Mouse (Mus musculus) kidney, postnatal 36 days (tissue): ENCODE results near the gene Gstt2.
A peak's percentile ranks its signal among the peaks of the same experiment; 100 is the strongest.

Source experiments
- DNase-seq, 2 experiments: peaks; one replicate each; pipeline ENCODE4 v3.0.0; 2021 to 2022; ENCODE audit warnings: mixed read lengths in 2 of 2

The Gstt2 gene

DNA sequence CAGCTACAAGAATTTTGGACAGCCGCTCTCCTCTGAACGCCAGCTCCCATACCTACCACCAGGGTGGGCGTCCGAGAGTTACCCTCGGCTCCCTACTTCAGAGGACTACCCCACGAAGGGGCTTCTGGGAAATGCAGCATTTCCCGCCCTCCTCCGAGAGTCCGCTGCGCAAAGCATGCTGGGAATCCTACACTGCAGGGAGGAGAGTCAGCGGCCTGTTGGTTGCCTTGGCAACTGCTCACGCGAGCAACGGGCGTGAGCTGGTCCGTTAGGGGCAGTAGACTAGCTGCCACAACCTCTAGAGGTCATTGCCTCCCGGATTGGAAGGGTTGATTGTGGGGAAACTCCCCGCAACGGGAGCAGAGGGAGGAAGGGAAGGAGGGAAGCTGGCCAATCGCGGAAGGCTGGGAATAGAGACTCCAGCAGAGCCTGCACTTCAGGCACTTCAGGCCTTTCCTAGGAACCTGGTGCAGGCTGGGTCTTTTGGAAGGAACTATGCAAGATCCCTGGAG, at the start of gene Gstt2:
Gene Gstt2, minus strand, starts transcription at position 177 of the 512 bp plus-strand sequence.
- DNase-seq: peak; percentile 98

DNA sequence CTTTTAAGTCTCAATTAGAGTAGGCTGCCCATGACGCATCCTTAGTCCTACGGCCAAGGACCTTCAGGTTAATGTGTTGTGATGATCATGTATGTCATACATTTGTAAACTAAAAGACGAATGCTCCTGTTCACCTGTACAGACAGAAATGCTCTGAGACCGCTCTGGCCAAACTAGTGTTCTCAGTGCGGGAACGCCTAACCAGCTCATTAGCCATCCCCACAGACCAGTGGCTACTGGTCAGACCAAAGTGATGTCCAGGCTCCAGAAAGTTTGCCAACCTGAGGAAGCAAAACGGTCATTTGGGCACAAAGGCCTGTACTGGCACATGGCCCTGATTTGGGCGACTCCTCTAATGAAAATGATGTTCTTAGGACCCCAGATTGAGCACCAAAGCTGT, 47.5 kb upstream of the Gstt2 start:
- DNase-seq: no peak

DNA sequence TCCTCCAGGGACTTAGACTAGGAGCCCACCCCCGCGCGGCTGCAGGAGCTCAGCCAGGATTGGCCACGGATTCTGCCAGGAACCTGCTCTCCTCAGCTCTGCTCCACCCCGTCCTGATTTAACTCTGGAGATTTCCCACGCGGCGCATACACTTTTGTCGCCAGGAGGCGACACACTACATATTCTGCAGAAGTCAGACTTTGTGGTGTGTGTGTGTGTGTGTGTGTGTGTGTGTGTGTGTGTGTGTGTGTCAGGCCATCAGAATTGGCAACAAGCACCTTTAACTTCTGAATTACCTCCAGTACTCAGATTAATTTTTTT, 46.0 kb upstream of the Gstt2 start:
- peak; percentile 91 to 93 for DNase-seq

DNA sequence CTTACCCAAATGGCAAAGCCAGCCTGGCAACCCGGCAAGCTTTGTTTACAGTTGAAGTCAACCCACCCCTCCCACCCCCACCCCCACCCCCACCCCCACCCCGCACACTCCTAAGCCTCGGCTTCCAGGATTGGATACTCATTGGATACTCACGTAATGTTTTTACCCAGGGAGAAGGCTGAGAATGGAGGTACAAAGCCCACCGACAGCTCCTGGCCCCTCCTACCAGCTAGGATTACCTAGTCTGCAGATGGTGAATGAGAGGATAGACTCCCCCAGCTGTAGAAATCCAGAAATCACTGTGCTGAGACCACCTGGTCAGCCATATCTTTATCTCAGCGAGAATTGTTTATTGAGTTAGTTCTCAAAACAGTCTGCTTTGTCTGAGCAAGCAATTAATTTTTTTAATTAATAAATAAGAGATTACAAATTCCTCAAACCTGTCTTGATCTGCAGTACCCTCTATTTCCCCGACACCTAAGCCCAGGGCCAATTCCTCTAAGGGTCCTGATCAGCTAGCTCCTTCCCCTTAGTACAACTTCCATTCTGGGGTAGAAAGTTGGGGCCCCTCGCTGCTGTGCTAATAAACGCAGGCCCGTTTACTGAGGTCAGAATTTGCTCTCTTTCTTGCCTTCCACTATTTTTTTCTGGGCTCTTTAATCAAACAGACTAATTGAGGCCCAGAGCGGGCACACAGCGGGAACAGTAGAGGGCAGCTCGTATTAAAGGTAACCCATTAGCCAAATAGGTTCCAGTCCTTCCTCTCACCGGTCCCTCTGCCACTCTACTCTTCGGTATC, 45.4 kb upstream of the Gstt2 start:
- DNase-seq: no peak

DNA sequence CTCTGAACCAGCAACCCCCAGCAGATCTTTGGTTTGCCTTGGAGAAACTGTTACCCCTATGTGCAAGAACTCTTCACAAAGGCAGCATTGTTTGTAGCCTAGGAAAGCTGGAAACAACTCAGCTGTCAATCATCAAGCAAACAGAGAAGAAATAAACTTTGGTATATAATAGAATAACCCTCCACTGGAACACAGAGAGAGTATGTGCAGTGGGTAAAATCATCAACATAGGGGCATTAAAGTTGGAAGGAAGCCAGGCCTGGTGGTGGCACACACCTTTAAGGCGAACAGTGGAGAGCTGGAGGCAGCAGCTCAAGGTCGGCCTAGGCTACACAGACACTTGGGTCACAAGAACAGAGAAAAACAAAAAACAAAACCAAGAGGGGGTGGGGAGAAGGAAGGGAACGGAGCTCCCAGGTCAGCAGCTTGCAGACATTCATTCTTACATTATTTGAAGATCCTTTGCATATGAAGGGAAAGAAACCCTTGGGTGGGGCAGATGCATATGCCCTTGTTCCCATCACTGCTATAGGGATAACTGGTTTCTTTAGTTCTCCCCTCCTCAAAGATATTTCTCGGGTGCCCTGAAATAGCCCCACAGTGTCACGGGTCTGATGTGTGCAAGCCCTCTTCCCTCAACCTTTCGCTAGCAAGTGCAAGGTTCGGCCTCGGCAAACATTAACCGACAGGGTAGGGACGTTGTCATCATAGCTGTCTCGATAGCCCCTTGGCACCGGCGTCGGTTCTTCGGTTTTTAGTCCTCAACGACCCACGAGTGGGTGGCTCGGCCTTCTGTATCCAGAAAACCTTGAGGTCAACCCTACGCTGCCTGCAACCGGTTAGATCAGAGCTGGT, 44.6 kb upstream of the Gstt2 start:
- DNase-seq: peak; percentile 91 to 92

DNA sequence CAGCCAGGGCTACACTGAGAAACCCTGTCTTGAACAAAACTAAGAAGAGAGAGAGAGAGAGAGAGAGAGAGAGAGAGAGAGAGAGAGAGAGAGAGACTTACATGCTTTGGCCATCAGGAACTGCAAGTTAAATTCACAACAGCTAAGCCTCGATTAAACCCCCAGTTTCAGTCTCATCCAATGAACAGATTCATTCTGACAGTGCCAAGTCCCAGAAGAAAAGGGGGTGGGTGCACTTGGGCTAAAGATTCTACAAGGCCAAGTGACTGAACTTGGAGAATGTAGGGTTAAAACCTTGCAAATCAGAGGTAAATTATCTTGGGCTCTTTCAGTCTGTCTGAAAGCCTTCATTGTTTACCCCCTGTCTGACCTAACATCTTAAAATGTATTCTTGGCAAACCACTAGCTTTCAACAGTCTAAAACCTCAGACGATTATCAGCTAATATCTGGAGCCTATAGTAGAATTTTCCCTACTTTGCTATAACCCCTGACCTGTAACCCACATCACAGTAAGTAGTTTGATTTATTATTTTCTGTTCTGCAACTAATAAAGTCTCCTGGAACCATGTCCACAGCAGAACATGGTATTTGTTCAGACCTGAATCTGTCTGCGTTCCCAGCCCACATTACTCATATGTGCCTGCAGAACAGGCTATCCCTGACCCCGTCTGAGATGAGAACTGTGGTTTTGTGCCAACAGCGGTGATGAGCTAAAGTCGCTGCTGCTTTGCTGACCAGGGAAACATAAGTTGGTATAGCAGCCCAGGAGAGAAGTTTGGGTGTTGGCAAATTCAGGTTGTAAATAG, 43.8 kb upstream of the Gstt2 start:
- no peak for DNase-seq

DNA sequence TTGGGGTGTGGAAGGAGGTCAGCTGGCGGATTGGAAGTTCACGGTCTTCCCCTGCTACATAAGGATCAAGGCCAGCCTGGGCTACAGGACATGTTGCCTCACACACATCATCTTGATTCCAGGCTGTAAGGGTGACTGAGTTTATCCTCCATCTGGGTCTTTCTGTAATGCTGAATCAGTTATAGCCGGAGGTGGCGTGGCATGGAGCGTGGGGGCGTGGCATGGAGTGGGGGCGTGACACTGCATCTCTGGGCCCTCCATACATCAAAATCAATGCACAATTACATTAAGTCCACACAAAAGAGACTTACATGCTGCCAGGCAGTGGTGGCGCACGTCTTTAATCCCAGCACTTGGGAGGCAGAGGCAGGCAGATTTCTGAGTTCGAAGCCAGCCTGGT, 43.1 kb upstream of the Gstt2 start:
- no peak for DNase-seq

DNA sequence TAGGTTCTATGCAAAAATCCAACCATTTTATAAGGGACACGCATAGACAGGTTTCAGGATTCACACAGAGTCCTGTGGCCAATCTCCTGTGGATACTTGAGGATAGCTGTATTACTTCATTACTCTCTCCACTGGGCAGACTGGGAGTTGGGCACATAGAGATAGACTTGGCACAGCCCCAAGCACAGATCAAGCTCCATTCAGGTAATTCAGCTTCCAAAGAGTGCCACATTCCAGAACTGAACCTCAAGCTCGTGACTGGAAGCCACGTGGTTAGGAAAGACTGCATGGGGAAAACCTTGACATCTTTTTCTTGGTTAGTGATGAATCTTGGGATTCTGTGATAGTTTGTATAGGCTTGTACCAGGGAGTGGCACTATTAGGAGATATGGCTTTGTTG, 41.6 kb upstream of the Gstt2 start:
- DNase-seq: peak; percentile 84 to 87

DNA sequence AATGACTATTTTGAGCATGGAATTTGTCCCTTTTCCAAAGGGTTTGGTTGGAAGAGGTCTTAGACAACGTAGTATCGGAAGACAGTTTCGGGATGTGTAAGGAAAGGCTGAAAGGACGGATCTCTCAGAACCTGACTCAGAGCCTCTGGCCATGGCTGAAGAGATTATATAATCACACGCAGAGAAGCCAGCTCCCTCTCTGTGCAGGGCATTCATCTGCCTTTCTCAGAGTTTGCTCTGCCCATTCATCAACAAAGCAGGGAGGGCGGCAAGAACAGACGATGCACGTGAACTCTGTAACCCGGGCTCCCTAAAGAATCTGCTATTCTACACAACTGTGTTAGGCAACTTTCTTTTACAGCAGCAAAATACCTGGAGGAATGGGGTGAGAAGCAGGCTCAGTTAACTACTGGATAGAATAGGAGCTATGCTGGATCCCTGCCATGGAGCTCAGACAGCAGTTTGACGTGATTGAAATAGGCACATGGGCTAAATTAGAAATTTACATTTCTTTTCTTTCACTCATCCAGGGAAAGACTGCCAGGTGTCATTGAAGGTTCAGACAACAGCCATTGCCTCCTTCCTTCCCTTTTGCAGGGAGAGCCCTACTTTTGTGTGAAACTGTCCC, 36.4 kb upstream of the Gstt2 start:
- peak in 1 of 2 experiments; percentile 18 for DNase-seq

DNA sequence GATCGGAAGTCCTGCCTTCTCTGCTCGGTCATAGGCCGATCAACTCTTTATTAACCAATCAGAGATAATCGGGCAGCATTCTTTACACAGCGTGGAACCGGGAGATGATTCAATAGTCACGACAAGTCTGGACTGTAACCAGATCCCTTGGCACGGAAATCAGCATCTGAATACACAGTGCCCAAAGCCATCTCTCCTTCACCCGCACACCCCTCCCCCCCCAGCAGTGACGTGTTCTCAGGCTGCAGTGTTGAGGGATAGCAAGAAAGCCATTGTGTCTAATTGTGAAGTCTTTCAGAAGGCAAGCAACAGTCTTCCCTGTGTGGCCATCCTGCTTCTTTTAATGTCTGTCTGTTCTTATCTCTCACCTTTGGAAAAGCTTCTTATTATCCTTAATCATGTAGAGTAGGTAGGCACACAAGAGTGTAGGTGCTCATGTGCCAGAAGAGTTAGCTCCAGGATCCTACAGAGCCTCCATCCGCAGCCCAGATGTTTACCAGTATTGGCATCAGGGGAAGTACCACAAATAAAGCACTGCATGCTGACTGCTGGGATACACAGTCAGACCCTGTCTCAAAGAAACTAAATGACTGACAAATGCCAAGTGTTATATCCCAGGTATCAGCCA, 35.8 kb upstream of the Gstt2 start:
- DNase-seq: peak; percentile 75 to 77

DNA sequence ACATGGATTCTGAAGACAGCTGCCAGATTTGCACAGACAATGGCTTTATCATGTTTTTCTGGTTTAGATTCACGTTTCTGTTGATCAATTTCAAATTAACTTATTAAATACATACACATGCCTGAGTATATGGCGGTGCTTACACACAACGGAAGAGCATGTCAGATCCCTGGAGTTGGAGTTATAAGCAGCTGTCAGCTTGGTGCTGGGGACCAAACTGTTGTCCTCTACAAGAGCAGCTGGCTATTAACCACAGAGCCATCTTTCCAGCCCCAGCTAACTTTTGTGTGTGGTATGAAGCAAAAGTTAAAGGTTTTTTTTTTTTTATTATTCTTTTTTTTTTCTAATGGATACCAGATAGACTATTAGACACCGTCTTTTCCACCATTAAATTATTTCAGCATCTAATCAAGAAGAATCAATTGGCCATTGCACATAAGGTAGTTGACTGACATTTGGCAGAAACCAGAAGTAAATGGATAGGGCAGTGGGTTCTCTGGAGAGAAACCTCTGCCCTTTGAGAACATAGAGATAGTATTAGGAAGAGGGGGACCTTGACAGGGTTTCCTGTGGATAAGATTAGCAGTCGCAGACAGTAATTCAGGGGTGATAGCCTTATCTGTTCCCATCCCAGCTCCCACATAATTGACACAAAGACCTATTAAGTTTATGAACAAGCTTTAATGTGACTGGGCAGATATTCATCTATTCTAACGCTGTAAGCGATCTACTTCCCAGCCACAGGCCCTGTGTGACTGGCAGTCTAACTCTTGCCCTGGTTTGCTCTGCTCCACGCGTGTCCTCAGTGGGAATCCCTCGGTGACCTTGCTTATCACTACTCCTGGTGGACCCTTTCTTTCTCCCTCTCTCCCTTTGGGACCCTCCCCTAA, 35.0 kb upstream of the Gstt2 start:
- DNase-seq: no peak

DNA sequence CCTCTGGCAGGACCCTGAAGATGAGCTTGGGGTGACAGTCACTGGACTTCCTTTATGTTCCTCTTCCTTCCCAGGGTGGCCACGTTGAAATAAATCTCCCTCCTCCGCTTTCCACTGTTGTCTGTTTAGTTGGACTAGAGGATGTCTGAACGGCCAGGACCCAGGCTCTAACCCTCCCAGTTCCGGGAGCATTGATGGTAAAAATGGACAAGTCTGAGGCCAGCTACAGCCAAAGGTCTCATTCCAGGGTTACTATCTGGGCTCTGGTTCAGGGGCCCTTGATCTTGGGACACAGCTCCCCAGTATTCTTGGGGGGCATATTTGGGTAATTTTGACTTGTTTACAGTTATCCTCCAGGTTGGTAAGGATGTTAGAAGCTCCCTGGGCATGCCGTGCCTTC, 24.4 kb upstream of the Gstt2 start:
- DNase-seq: no peak

DNA sequence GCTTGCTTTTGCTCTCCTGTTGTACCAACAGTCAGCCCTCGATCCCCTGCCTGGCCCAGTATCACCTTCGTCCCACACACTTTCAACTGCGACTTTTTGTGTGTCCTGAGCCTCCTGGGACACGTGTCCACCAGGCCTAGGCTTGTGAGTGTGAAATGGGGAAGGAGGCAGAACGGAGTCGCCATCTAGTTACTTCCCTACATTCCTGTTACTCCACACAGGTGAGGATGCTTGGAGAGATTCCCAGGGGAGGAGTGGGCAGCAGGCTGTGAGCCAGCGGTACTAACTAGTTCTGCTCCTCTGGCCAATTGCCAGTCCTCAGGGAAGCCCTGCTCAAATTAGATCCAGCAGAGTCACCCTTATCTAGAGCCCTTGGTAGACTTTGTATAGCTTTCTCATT, 23.5 kb upstream of the Gstt2 start:
- no peak for DNase-seq

DNA sequence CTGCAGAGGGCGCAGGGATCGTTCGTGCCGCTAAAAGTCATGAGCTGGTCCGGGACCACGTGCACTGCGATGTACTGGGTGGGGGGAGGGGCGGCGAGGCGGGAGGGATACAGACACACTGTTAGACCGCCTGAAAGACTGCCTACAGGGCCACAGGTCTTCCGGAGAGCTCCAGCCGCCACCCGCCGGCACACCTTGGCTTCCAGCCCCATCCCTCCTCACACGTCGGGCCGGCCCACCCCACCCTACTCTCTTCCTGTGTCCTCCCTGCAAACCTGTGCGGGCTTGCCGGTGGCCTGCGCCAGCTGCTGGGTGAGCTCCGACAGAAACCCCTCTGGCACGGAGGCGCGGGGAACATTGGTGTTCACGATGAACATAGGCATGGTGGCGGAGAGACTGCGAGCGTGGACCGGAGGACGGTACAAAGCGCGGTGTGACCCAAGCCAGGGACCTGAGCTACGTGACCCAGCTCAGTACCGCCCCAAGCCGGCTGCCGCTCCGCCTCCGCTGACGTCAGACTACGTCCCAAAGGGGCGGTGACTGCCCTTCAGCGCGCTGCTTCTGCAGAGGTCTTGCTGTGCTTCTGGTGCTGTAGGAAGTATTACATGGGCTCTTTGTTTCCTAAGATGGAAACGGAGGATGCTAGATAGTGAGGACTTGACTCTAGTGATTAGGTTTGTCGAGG, 22.7 kb upstream of the Gstt2 start, which contains the start of gene Mif:
Gene Mif, minus strand, starts transcription at position 455 of the 685 bp plus-strand sequence.
- peak; percentile 88 to 93 for DNase-seq

DNA sequence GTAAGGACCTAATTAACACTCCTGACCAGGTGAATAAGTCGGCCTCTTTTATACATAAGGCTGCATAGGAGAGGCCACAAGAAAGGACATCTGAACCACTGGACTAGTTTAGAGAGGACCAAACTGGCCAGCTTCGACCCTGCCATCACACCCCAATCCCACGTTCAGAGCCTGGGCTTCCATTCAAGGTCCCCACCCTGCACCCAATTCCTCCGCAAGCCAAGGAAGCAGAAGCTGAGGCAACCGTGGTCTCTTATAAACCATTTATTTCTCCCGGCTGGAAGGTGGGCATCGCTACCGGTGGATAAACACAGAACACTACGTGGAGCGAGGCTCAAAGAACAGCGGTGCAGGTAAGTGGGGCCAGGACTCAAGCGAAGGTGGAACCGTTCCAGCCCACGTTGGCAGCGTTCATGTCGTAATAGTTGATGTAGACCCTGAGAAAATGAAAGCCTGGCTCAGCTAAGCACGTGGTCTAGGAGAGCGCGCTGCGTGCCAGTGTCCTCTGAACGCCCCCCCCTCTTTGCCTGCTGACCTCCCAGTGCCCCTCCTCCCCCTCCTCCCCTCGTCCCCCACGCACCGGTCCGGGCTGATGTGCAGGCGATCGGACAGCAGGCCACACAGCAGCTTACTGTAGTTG, 22.0 kb upstream of the Gstt2 start:
- DNase-seq: peak in 1 of 2 experiments; percentile 46

DNA sequence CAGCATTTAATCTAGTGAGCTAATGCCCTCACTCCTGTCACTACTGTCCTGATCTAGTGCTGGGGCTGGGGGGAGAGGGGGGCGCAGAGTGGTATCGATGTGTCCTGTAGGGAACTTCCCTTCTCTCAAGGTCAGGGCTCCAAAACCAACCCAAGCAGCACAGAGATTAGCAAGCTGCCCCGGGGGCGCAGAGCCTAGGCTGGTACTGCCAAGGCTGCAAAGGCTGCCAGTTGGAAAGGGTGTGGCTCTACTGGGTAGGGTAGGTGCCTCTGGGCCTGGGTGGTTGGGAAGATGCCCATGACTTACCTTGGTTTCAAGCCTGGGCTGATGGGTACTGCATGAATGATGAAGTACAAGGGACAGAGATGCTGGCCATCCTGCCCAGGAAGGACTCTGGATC, 20.4 kb upstream of the Gstt2 start:
- DNase-seq: peak in 1 of 2 experiments; percentile 58

DNA sequence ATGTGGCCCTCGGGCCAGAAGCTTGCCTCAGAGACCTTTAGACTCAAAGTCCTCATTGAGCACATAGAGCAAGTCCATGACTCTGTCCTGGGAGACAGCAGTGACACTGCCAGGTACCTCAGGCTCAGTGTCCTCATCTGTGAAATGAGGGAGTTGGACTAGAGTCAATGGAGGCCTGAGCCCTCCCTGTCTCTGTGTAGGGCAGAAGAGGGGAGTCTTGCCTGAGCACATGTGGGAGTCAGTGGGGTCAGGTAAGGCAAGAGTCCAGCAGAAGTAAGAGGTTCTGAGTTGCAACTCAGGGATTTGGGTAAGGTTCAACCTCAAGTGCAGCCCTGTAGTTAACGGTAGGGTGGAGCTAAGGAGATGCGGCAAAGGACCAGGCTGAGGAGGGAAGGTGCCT, 19.8 kb upstream of the Gstt2 start:
- no peak for DNase-seq

DNA sequence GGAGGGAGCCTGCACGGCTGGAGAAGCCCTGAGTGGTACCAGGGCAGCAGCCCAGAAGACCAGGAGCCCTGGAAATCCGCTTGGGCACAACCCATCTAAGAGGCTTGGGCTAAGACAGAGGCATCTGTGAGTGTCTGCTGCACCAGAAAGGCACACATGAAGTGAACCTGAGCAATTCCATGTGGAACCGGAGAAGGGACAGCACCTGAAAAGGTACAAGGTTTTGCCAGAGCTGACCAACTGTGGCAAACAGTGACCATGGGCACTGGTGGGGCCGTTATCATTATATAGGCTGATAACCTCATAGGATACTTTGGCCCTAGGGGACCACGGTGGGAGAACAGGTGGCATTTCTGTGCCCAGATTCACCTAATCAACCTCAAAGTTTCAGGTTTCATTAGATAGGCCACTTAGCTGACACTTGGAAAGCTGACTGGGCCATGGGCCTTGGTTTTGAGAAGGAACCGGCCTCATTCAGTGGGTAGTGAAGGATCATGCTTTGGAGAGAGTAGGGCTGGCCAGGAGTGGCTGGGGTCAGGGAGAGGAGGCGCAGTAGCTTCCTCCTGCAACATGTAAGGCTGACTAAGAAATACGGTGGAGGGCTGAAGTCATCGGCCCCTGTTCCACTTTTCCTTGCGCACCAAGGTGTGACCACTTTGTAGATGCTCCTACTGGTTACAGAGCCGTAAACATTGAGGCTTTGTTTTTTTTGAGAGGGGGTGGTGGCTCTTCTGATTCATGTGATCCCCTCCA, 19.1 kb upstream of the Gstt2 start:
- DNase-seq: no peak

DNA sequence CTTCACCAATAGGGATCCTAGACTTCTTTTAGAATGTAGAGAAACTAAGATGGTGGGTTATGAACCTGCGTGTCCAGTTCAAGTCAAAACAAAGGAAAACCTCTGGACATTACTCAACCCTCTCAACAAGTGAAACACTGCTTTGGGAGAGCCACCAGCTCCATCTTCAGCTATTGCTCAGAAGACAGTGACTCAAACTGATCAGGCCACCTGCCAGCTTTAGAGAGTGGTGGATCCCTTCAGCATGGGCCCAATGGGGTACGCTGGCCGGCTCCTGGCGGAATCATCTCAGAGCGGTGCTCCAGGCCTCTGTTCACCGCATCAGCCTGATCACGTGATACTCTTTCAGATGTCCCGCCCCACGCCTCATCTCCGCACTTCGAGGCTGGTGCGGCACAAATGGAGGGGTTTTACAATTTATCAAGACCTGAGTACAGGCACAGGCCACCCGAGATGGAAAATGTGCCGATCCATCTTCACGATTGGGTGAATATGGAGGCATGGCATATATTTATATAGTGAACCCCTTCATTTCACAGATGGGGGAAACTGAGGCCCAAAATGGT, 18.3 kb upstream of the Gstt2 start:
- no peak for DNase-seq
